Mouse (Mus musculus) cerebellum, adult 9-10 months (tissue): ENCODE data around the gene Bola3.

Experiments
- DNase-seq: peaks from one replicate; pipeline ENCODE4 v3.0.0; 2022

Bola3 gene

DNA sequence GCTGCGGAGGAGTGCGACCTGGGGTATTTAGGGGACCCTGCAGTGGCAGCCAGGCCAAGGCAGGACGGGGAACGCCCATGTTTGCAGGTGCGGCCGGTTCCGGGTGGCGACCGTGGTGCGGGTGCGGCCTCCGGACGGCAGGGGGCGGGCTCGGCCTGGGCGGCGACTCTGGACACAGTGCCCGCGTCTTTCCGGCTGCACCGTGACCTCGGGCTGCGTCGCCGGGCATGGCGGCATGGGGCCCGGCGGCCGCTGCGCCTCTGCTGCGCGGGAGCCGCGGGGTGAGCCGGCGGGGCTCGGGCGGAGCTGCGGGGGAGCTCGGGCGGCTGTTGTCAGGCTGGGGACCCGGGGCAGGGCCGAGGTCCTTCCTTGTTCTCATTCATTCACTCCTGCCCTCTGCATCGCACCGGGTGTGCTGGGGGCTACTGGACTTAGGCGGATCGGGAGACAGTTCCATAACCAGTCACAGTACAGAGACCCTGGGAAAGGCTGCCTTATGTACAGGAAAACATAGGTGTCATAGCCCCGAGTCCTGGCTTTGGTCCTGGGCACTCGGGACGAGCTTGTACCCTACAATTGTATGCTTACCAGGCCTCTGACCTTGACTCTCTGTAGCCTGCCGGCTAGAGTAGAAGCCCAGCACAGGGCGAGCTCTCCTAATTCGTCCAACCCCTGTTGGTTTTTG is 469 bp downstream of the Bola3 start:
- peak; percentile 91 for DNase-seq

DNA sequence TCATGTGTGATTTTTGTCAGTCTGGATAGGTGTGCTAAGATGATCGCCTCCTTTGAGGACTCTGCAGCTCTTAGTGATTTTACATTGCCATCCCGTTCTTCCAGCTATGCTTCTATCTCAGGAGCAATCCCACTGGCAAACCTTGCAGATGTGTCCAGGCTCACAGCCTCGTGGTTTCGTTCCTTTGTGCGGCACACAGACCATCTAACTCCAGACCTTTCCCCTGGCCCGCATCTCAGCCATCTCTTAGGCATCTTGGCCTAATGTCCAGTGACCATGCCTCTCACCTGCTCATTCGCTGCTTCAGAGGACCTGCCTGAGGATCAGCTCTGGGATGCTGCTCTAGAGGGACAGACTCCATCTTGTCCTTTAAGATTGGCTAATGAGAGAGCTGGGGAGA is 1.2 kb downstream of the Bola3 start:
- DNase-seq: peak; percentile 31

DNA sequence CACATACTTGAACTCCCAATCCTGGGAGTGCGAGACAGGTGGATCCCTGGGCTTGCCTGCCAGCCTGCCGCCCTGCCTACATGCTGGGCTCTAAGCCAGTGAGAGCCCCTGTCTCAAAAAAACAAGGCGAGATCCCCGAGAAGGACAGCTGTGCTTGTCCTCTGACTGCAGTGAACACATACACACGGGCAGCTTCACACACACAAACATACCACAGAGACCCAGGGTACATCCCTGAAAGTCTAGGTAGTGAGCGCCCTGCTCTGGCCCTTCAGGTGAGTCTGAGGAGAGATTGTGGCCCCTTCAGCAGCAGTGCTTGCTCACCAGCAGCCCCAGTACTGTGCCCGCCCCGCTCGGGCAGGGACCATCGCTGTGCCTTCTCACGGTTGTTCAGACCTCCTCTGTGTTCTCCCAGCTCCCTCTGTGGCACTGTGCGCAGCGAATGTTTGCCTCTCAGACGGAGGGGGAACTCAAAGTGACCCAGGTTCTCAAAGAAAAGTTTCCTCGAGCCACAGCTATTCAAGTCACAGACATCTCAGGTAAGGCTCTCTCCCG is 2.0 kb downstream of the Bola3 start:
- no peak for DNase-seq

DNA sequence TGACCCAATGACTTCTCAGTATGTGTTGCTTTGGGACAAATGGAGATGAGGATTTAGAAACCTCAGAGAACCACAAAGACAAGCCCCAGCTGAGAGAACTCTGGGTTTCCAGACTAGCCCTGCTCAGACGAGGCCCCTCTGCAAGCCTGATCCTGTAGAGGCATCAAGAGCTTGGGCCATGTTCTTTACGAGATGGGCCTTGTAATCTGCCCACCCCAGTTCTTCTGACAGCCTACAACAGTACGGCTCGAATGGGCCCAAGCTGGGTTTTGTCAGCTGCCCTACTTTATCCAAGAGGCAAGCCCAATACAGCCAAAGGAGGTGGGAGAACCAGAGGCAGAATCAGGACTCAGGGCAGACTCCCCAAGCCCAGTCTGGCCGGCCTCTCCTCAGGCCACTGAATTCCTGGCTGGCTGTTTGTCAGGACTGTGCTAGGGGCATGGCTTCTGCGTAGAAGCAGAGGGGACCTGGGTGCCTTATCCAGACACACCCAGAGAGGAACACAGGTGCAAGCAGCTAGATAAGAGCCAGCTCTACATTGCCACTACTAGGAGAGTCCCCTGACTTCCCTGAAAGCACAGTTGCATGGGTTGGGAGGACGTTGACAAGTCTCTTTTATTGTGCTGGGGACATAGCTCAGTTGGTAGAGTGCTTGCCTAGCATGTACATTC is 2.7 kb downstream of the Bola3 start:
- DNase-seq: no peak

DNA sequence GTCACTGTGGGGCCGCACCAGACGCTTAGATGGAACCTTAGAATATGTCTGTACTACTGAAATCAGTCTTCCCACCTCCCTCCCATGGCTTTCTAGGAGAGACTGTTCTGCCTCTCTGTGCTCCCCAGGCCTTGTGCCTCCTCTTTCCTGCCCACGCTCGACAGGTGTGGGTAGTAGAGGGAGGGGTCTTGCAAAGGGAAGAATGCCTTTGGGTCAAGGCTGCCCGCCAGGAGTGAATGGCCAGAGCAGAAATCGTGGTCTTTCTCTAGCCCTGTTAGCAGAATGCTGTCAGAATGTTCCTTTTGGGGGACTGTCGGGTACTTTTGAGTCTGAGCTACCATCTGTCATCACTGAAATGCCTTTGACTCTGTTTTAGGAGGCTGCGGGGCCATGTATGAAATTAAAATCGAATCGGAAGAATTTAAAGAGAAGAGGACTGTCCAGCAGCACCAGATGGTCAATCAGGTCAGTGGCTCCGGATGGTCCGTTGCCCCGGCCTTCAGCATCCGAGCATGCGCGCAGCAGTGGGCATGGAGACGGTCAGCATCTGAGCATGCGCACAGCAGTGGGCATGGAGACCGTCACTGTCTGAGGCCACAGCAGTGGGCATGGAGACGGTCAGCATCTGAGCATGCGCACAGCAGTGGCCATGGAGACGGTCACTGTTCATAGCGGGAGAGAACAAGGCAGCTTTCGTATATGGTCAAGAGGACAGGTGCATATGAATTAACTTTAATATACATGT is 3.9 kb downstream of the Bola3 start:
- peak; percentile 94 for DNase-seq

DNA sequence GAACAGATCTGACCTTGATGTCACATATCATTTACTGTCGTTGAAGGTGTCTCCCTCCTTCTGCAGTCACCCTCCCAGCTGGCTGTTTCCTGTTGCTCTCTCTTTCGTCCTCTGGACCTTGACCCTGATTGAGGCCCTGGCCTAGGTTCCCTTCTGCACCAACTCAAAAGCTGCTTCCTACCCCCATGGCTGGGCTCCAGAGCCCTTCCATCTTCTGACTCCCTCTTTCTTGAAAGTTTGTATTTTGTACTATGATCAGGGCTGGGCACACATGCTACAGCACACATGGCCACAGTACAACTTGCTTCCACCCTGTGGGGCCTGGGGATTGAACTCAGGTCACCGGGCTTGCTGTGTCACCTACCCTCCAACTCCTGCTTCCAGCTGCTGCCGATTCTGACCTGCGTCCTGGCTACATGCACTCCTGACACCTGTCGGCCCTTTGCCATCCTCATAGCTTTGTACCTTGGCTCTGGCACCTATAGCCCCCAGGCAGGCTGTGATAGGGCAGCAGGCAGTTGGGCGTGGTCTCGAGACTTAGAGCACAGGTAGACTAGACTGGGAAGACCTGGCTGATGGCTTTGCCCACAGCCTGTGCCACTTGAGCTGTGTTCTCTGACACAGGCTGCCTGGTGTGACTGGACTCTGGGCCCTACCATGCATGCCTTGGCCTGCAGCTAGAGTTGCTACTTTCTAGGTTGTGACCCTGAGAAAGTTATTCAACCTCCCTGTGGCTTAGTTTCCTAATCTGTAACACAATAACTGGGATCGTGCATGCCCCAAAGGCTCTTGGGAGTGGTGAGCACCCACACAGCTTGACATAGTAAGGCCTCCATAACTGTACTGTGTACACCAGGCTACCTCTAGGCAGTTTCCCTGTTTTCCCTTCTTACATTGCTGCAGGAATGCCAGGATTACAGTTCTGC is 6.2 kb downstream of the Bola3 start:
- no peak for DNase-seq

DNA sequence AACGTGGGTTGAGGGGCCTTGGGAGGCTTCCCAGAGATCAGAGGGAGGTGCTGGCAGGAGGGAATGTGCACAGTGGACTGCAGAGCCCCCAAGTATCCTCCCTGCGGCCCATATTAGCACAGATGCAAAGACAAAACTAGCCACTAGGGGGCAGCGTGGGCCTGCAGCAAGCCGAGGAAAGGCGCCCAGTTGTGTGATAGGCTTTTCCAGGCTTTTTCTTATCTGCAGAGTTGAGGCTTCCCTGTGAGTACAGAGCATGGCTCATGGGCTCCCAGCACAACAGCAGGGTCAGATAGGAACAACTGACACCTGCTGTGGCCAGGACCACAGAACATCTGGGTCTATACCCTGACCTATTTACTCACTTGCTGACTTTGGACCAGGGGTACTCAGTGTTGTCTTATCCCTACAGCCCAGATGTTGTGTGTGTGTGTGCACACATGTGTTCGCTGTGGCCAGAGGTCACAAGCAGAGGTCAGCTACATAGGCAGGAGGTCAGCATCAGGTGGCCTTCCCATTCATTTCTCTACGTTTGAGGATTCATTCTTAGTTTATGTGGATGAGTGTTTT is 7.7 kb downstream of the Bola3 start:
- peak; percentile 89 for DNase-seq

DNA sequence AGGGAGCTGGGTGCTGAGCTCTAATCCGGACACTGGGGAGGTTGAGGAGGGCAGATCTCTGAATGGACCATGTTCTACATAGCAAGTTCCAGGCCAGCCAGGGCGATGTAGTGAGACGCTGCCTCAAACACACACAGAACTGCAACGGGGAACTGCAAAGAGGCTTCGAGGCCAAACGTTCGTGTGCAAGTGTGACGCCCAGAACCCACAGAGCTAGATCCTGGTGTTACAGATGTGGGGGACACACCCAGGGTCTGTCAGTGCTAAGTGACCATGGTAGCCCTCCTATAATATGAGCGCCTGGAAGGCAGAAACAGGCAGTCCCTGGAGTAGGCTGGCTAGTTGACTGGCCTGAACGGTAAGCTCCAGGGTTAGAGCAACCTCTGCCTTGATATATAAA is 8.5 kb downstream of the Bola3 start:
- no peak for DNase-seq

DNA sequence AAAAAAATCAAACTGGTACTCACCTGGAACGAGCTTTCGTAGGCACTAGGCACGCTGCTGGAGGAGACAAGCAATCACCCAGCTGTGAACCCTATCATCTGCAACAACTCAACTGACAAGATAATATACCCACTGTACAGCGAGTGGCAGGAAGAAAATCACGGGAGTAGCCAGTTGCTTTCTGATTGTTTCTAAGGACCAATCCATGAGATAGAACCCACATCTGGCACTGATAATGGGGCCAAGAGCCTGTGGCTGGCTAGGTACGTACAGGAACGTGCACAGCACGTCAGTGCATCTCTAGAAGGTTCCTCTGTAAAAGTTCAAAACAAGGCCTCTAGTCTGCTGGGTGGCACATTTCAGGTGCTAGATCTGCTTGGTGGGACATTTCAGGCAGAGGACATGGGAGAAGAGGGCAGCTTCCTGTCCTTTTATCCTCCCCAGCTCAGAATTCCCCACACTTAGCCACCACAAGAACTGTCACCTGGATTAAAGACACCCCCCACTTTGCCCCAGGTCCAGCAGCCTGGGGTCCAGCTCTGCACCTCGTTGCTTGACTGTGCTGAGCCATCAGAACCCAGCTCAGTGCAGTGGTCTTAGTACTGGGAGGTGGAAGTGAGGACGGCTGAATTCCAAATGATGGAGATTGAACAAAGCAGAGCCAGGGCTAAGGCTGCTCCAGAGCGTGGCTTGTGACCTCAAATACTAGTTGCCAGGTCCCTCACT is 12.7 kb downstream of the Bola3 start:
- no peak for DNase-seq

DNA sequence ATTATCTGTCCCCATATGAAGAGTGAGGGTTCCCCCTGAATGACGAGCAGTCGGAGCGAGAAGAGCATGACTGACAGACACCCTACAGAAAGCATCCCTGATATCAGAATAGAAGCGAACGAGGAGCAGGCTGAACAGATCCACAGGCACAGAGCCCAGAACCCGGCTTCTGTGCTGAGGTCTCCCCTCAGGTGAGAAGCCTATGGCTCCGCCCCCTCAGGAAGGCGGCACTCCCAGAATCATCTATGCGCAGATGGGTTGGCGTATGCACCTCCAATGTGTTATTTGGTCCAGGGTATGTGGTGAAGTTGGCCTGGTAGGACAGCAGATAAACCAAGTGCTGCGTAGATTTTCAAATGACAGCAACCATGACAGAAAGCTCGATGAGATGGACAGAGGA is 14.1 kb downstream of the Bola3 start:
- no peak for DNase-seq

DNA sequence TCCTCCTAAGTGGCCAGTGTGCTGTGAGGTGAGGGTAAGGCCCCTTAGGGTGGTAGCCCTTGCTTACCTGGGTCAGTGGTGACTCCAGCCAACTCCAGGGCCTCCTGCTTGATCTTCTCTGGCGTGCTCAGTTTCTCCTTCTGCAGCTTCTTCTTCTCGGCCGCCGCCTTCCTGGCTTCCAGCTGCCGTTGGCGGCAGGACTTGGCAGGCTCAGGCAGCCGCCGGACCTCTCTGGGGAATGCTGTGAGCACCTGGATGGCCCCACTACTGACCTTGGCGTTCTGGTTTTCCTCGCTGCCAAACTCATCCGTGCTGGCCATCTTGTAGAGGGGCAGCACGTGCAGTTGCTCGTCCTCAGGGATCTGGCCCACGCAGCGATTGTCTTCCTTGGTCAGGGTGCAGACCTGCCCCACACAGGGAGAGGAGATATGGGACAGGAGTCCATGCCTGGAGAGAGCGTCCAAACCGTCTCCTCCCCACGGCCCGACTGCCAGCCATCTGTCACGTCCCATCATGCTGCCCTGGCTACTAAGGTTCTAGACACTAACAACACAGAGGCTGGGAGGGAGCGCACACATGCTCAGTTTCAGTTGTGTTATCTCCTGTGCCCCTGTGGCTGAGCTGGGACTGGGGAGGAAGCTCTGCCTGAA is 21.5 kb downstream of the Bola3 start:
- peak; percentile 72 for DNase-seq

DNA sequence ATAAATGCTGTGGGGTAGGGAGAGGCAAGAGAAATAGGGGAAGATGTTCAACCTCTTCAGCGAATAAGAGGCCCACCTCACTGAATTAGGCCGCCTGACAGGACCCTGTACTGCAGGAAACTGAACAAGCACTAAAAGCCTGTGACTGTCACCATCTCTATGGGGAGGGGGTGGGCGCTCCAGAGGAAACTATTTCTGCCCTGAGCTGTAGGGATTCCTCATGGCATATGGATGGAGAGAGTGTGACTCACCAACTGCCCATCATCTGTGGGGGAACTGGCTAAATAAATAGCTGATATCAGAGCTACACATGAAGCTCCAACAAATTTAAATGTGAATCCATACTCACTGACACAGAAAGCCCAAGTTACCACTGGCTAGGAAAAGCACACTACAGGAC is 22.4 kb downstream of the Bola3 start:
- DNase-seq: no peak

DNA sequence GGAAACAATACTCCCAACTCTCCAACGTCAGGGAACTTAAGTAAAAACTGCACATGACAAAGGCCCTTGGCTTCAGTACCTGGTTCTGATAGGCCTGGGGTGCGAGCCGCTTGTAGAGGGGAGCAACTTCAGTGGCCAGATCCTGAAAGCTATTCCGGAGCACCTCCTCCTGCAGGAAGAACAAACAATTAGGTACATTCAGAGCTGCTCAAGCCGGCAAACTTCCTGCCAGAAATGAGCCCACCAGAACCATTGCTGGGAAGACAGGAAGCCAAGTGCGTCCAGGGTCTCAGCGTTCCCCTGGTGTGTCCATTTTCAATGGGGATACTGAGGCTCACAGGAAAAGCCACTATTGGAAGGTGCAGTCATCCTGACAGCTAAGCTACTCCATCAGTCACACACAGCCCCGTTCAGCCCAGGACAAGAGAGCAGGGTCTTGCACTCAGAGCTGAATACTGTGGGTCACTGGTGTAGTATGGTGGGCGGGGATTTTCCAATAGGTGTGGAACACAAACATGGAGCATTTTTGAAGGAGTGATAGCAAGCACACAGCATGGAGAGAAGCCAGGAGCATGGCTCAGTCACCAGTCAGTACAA is 24.9 kb downstream of the Bola3 start:
- DNase-seq: no peak

DNA sequence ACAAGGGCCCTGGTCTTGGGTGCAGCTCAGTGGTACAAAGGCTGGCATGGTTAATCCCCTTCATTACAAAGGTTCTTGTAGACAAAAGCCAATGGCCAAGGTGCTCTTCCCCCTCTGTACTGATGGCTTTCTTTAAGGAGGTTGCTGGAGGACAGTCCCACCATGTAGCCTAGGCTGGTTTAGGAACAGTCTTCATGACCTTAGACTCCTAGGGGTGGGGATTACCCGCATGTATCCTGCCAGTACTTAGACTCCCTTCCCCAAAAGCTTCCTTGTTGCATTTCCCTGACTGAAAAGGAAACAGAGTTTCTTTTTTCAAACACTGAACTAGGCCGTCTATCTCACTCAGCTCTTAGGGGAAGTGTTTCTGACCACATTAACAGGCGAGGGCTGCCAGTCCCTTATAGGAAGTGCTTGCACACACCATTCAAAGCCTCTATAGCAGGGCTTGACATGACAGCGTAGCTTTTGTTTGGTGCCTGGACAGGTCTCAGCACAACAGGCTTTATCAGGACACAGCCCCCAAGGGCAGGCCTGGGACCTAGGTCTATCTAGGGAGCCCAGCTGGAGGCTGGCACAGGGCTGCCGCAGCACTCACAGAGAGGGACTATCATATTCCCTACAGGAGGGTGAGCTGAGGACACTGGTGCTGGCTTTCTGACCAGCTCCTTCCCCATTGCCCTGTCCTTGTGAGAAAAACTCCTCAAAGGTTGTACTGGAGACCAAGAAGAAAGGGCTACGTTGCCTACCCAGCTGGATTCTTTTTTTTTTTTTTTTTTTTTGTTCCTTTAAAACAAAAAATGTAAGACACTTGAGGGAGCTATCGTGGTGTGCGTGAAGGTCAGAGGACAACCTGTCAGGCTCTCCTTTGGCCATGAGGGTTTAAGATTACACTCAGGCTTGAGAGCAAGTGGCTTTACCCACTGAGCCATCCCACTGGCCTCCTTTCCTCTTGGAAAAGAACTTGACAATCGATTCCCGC is 32.9 kb downstream of the Bola3 start:
- DNase-seq: no peak

DNA sequence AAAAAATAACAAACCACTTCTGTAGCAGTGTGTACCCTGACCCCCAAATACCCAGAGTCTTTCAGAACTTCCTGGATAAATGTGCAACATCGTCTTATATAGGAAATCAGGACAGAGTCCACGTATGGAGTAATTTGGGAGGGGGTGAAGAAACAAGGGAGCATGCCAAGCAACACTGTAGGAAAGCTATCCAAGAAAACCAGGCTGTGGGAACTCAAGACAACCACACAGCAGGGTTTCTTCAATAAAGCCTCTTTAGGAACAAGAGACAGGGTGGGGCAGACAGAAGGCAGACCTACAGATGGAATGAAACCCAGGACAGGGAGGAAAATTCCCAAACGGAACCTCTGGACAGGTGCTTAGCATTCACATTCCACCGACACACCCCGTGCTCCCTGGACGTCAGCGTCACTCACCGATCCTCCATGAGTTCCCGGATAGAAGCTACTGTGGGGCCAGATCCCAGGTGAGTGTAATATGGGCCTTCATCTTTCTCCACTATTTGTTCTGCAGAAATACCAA is 36.7 kb downstream of the Bola3 start:
- DNase-seq: no peak

DNA sequence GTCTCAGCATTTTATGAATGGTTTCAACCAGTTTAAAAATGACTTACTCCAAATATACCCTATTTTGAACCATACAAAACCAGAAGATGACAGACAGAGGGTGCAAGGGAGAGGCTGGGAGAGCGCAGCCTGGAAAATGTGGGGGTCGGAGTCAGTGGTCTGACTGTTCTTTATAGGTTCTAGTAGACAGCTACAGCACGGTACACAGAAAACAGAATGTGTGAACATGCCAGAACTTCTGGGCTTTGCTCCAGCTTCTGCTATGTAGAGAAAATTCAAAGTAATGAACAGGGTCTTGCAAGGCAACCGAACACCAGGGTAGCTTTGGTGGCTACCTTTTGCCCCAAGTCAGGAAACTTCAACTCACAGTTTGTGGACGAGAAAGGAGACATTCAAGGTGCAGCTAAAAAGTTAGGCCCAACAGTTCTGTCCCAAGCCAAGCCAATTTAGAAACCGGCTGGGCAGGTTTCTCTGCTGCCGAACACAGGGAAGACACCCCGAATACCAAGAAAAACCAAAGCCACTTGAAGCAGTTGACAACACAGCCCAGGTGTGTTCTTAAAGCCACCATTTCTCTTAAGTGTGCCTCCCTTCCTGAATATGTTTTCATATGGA is 43.3 kb downstream of the Bola3 start:
- no peak for DNase-seq

DNA sequence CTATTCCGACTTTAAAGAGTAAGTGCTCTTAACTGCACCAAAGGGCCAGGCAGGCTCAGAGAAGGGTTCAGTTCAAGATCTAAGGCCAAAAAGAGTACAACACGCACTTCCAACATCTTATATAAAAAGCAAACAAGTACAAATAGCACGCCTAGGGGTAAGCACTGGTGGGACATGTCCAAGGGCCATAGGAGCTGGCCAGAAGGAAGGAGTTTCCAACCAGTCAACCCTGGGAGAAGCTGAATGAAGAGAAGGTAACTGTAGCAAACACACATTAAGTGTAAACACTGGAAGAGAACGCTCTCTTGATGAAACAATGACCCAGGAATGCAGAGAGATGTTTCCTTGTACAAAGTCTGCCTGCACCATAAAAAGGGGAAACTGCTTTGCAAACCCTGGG is 45.2 kb downstream of the Bola3 start:
- DNase-seq: no peak

DNA sequence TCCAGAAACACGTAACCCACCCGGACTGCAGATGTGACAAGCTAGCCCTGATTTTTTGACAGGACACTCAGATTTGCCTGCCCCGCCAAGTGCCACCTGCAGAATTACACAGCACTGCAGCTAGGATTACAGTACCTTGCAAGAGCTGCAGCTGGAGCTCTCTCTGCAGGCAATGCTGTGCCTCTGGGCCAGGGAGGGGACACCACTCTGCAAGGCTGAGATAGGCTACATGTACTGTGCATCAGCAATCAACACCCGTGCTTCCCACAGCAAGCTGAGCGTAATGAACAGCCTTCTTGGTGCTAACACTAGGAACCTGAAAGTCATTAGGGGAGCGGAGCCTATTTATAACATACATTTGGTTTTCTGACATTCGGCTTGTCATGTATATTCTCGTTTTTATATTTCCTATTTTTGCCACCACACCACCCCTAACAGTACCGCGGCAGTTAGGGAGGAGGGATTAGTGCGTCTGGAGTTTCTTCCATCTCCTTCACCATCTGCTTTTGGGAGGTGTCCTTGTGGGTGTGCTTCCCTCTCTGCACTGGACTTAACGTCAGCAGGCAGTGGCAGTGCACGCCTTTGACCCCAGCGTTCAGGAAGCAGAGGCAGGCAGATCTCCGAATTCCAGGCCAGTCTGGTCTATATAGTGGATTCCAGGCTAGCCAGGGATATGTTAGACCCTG is 46.7 kb downstream of the Bola3 start:
- no peak for DNase-seq
